Mouse (Mus musculus): ENCODE results near the gene Tnfrsf1a. TPM values are rescaled to one million over a fixed set of nuclear protein-coding genes. Genes with fewer than 3 reads are reported as not detected.

Gene Tnfrsf1a
- total RNA-seq, 2 experiments from 2014 or later: 9.4 to 11.8 TPM

- DNase-seq (ENCODE audit: extremely low spot score in 1 of 2, low spot score in 2 of 2): no peak
- intact Hi-C loops (cut with DNase I): no loop called here
Observed at GRCm38 (mm10) chr6:125367758-125368371, 18.7 kb downstream of the Tnfrsf1a start.

- no peak for DNase-seq (ENCODE audit: extremely low spot score in 1 of 2, low spot score in 2 of 2)
- intact Hi-C loops (cut with DNase I): no loop called here
Observed at GRCm38 (mm10) chr6:125377042-125377441, 27.9 kb downstream of the Tnfrsf1a start.

- DNase-seq (ENCODE audit: extremely low spot score in 1 of 2, low spot score in 2 of 2): peak in 1 of 2 experiments; percentile 68
- intact Hi-C loops (cut with DNase I): no loop called here
Observed at GRCm38 (mm10) chr6:125377582-125378451, 28.7 kb downstream of the Tnfrsf1a start.

GRCm38 (mm10) chr6:125378621-125379020 is 29.5 kb downstream of the Tnfrsf1a start:
- intact Hi-C loops (cut with DNase I): no loop called here
- no peak for DNase-seq (ENCODE audit: extremely low spot score in 1 of 2, low spot score in 2 of 2)

- intact Hi-C loops (cut with DNase I): no loop called here
Observed at GRCm38 (mm10) chr6:125379781-125380180, 30.6 kb downstream of the Tnfrsf1a start.

GRCm38 (mm10) chr6:125380372-125381360 is 31.5 kb downstream of the Tnfrsf1a start, which contains the start of gene Plekhg6:
Plekhg6 (minus strand) TSS chr6:125380793.
- intact Hi-C loops (cut with DNase I): no loop called here

More at GRCm38 (mm10) chr6:125379781-125380180, 30.6 kb downstream of the Tnfrsf1a start:
- DNase-seq (ENCODE audit: extremely low spot score in 1 of 2, low spot score in 2 of 2): no peak

GRCm38 (mm10) chr6:125382024-125382423 is 32.9 kb downstream of the Tnfrsf1a start:
- no peak for DNase-seq (ENCODE audit: extremely low spot score in 1 of 2, low spot score in 2 of 2)
- intact Hi-C loops (cut with DNase I): no loop called here

More at GRCm38 (mm10) chr6:125380372-125381360, 31.5 kb downstream of the Tnfrsf1a start, which contains the start of gene Plekhg6:
- no peak for DNase-seq (ENCODE audit: extremely low spot score in 1 of 2, low spot score in 2 of 2)

GRCm38 (mm10) chr6:125385066-125385974 is 36.2 kb downstream of the Tnfrsf1a start:
- intact Hi-C loops (cut with DNase I): no loop called here
- DNase-seq (ENCODE audit: extremely low spot score in 1 of 2, low spot score in 2 of 2): no peak

GRCm38 (mm10) chr6:125386080-125386479 is 36.9 kb downstream of the Tnfrsf1a start:
- intact Hi-C loops (cut with DNase I): no loop called here
- DNase-seq (ENCODE audit: extremely low spot score in 1 of 2, low spot score in 2 of 2): no peak

GRCm38 (mm10) chr6:125389853-125390252 is 40.7 kb downstream of the Tnfrsf1a start:
- intact Hi-C loops (cut with DNase I): no loop called here
- no peak for DNase-seq (ENCODE audit: extremely low spot score in 1 of 2, low spot score in 2 of 2)

- no peak for DNase-seq (ENCODE audit: extremely low spot score in 1 of 2, low spot score in 2 of 2)
- intact Hi-C loops (cut with DNase I): no loop called here
Observed at GRCm38 (mm10) chr6:125405461-125406382, 56.6 kb downstream of the Tnfrsf1a start.

GRCm38 (mm10) chr6:125407224-125407623 is 58.1 kb downstream of the Tnfrsf1a start:
- intact Hi-C loops (cut with DNase I): no loop called here
- no peak for DNase-seq (ENCODE audit: extremely low spot score in 1 of 2, low spot score in 2 of 2)

GRCm38 (mm10) chr6:125407657-125408056 is 58.5 kb downstream of the Tnfrsf1a start:
- intact Hi-C loops (cut with DNase I): no loop called here
- DNase-seq (ENCODE audit: extremely low spot score in 1 of 2, low spot score in 2 of 2): no peak

GRCm38 (mm10) chr6:125410551-125410950 is 61.4 kb downstream of the Tnfrsf1a start:
- intact Hi-C loops (cut with DNase I): no loop called here
- DNase-seq (ENCODE audit: extremely low spot score in 1 of 2, low spot score in 2 of 2): no peak

- intact Hi-C loops (cut with DNase I): no loop called here
- no peak for DNase-seq (ENCODE audit: extremely low spot score in 1 of 2, low spot score in 2 of 2)
Observed at GRCm38 (mm10) chr6:125410995-125411547, 61.9 kb downstream of the Tnfrsf1a start.

GRCm38 (mm10) chr6:125411661-125412060 is 62.5 kb downstream of the Tnfrsf1a start:
- intact Hi-C loops (cut with DNase I): no loop called here
- DNase-seq (ENCODE audit: extremely low spot score in 1 of 2, low spot score in 2 of 2): no peak
